Mouse (Mus musculus) stomach, embryonic 15.5 days (tissue): ENCODE measurements around the gene Rasl10a. TPM values are rescaled to one million over a fixed set of nuclear protein-coding genes. Genes with fewer than 3 reads are reported as not detected.

Source experiments
- microRNA-seq: library from miRNA; unstranded; fragments of <30 nt; microRNA quantifications from one replicate; pipeline ENCODE4, GENCODE M21; 2016
- polyA plus RNA-seq: library from polyadenylated mRNA; unstranded; fragments of >200 nt; fragmentation: Nextera tagmentation; extraction: Ambion mirVana; gene quantifications from 2 replicates; pipeline ENCODE4 v1.2.1, GENCODE M21; 2015

Gene Rasl10a
- polyA plus RNA-seq, 1 experiment from 2014 or later: 0.71 TPM

Small RNA genes within 50 kb of the gene (microRNA-seq; reads per million reads assigned to microRNA genes)
- gene Gm47296: 0.58 reads per million

Other genes starting within 250 kb of the Rasl10a start
- gene Nf2, start 208.6 kb upstream of the Rasl10a start, polyA plus RNA-seq: 38.6 and 48.1 TPM in 2 replicates
- 64.1 and 68.6 TPM in 2 replicates for gene Nipsnap1, start 184.2 kb upstream of the Rasl10a start, polyA plus RNA-seq
- gene Thoc5, start 162.8 kb upstream of the Rasl10a start, polyA plus RNA-seq: 30.4 and 31.9 TPM in 2 replicates
- gene Nefh, start 110.1 kb upstream of the Rasl10a start, polyA plus RNA-seq: 0.50 and 0.75 TPM in 2 replicates
- gene Ap1b1, start 71.3 kb upstream of the Rasl10a start, polyA plus RNA-seq: 57.5 and 60.2 TPM in 2 replicates
- gene Gas2l1, start 7.2 kb downstream of the Rasl10a start, polyA plus RNA-seq: 26.3 and 28.9 TPM in 2 replicates
- gene Rhbdd3, start 40.8 kb downstream of the Rasl10a start, polyA plus RNA-seq: 27.0 and 28.4 TPM in 2 replicates
- 605 and 630 TPM in 2 replicates for gene Ewsr1, start 41.1 kb downstream of the Rasl10a start, polyA plus RNA-seq
- gene Emid1, start 94.1 kb downstream of the Rasl10a start, polyA plus RNA-seq: 64.2 and 77.2 TPM in 2 replicates
- gene Kremen1, start 203.4 kb downstream of the Rasl10a start, polyA plus RNA-seq: 17.8 and 18.3 TPM in 2 replicates